Mouse (Mus musculus) limb, embryonic 14.5 days (tissue): ENCODE results near the gene Phf21b. TPM values are rescaled to one million over a fixed set of nuclear protein-coding genes. Genes with fewer than 3 reads are reported as not detected.
"Not testable (repeated sequence)": the region's sequence is repeated elsewhere in the genome, so short reads cannot be mapped to it uniquely, and the experiment has no call there.

Source experiments
- ATAC-seq: fragments of 200-750 bp; cut with Nextera tagmentation; 2 replicates; pipeline ENCODE4 v1.8.0; 2017; ENCODE audit warnings: low read depth, moderate number of reproducible peaks, moderate TSS enrichment; ENCODE audit not compliant: low FRiP score
- DNase-seq: peaks from one replicate; pipeline ENCODE4 v3.0.0-alpha.2; 2015; ENCODE audit warnings: low spot score
- H3K27ac ChIP-seq: fragments of 300-500 bp; sonication (generic); replicated peaks from 2 replicates; pipeline ENCODE4 v1.5.1; 2014; ENCODE audit warnings: low read depth, mild to moderate bottlenecking, low read length, moderate library complexity, mixed read lengths
- H3K27me3 ChIP-seq: fragments of 300-500 bp; sonication (generic); 2 replicates; pipeline ENCODE4 v1.6.1; 2014; ENCODE audit warnings: low read length, mixed read lengths; ENCODE audit not compliant: control insufficient read depth, insufficient read depth
- H3K36me3 ChIP-seq: fragments of 300-500 bp; sonication (generic); 2 replicates; pipeline ENCODE4 v1.6.1; 2014; ENCODE audit warnings: mild to moderate bottlenecking, low read length, moderate library complexity, mixed read lengths; ENCODE audit not compliant: control insufficient read depth, insufficient read depth
- H3K4me1 ChIP-seq: fragments of 300-500 bp; sonication (generic); 2 replicates; pipeline ENCODE4 v1.6.1; 2014; ENCODE audit warnings: antibody characterized with exemption, low read length, mixed read lengths; ENCODE audit not compliant: control insufficient read depth, insufficient read depth
- H3K4me2 ChIP-seq: fragments of 300-500 bp; sonication (generic); replicated peaks from 2 replicates; pipeline ENCODE4 v1.6.1; 2014; ENCODE audit warnings: low read depth, mild to moderate bottlenecking, low read length, moderate library complexity; ENCODE audit not compliant: severe bottlenecking
- H3K4me3 ChIP-seq: fragments of 300-500 bp; sonication (generic); replicated peaks from 2 replicates; pipeline ENCODE4 v1.5.1; 2014; ENCODE audit warnings: low read length
- H3K9ac ChIP-seq: fragments of 300-500 bp; sonication (generic); 2 replicates; pipeline ENCODE4 v1.6.1; 2014; ENCODE audit warnings: mild to moderate bottlenecking, low read depth, low read length, moderate library complexity; ENCODE audit not compliant: severe bottlenecking
- H3K9me3 ChIP-seq: fragments of 300-500 bp; sonication (generic); 2 replicates; pipeline ENCODE4 v1.6.1; 2016; ENCODE audit warnings: low read length; ENCODE audit not compliant: control insufficient read depth
- POLR2A ChIP-seq: fragments of 200-500 bp; IDR thresholded peaks from 2 replicates; pipeline ENCODE4 v1.8.0; 2012; ENCODE audit warnings: inconsistent platforms, mild to moderate bottlenecking, moderate library complexity, borderline replicate concordance; ENCODE audit not compliant: insufficient read depth, insufficient read length; ENCODE audit errors: extremely low read depth
- WGBS: fragments of 180-500 bp; shearing (Covaris S2); extraction: QIAGEN DNeasy Blood & Tissue Kit; methylation state at CpG from one replicate; pipeline ENCODE4 v1.1.7; 2014; 5-methylcytosine and 5-hydroxymethylcytosine counted together
- polyA plus RNA-seq, 2 experiments: library from polyadenylated mRNA; depleted of rRNA in 1 of 2; stranded (reverse) in 1 of 2; unstranded in 1 of 2; fragments of >200 nt; fragmentation: Nextera tagmentation in 1 of 2; extraction: Ambion mirVana in 1 of 2; gene quantifications; 2 replicates each; pipeline versions ENCODE4 v1.2.1 to v1.2.3; 2012 to 2014

The Phf21b gene
- polyA plus RNA-seq (2012; rRNA removed): 6.9 and 10.0 TPM in 2 replicates
- 0.43 and 0.68 TPM in 2 replicates for polyA plus RNA-seq (2014; fragmentation: Nextera tagmentation; extraction: Ambion mirVana)

GRCm38 (mm10) chr15:84856006-84856995 lies at the start of gene Phf21b:
TSS of gene Phf21b (minus strand) at chr15:84856049.
- no peak for TF ChIP-seq POLR2A
- peaks cover 27% of the 10 kb centered on the region for H3K4me1 ChIP-seq
- H3K4me2 ChIP-seq: peak within 1 kb of the TSS; percentile 99
- peak within 1 kb of the TSS; percentile 69 for H3K4me3 ChIP-seq
- ATAC-seq: peak; percentile 84
- peak within 1 kb of the TSS; percentile 84 for H3K27ac ChIP-seq
- WGBS: under 1% methylated on average over 52 of the region's 76 CpGs
- H3K27me3 ChIP-seq: peaks cover 5% of the 10 kb centered on the region
- no peaks in the 10 kb centered on the region for H3K36me3 ChIP-seq
- DNase-seq: peak; percentile 86
- no peaks in the 10 kb centered on the region for H3K9me3 ChIP-seq
- H3K9ac ChIP-seq: peak within 1 kb of the TSS; percentile 72

- H3K27me3 ChIP-seq: no peaks in the 10 kb centered on the region
- H3K4me3 ChIP-seq: no peak overlapping the region
- no peak overlapping the region for H3K4me2 ChIP-seq
- H3K4me1 ChIP-seq: no peaks in the 10 kb centered on the region; the same call in 1 of the 2 replicates
- H3K9ac ChIP-seq: no peak overlapping the region
- no peaks in the 10 kb centered on the region for H3K36me3 ChIP-seq
- no peaks in the 10 kb centered on the region for H3K9me3 ChIP-seq
- DNase-seq (no peak), ATAC-seq (no peak)
- no peak for TF ChIP-seq POLR2A
- H3K27ac ChIP-seq: no peak overlapping the region
- 78% methylated on average over 7 of the region's 7 CpGs for WGBS
Observed at GRCm38 (mm10) chr15:84903843-84904385, 48.1 kb upstream of the Phf21b start.

- TF ChIP-seq POLR2A: no peak
- ATAC-seq (peak; percentile 62; the same call in 1 of the 2 replicates), DNase-seq (peak; percentile 56)
- Histone ChIP-seq H3K4me3 (no peak overlapping the region), H3K9me3 (no peaks in the 10 kb centered on the region), H3K27ac (no peak overlapping the region), H3K4me2 (0 out of 2 replicates have a peak overlapping the region, but pooled peaks have one; percentile 5), H3K27me3 (no peaks in the 10 kb centered on the region), H3K9ac (no peak overlapping the region), H3K4me1 (peaks cover 10% of the 10 kb centered on the region), H3K36me3 (no peaks in the 10 kb centered on the region)
- 22% methylated on average over 7 of the region's 7 CpGs for WGBS
Observed at GRCm38 (mm10) chr15:84898077-84898476, 42.2 kb upstream of the Phf21b start.

- Histone ChIP-seq H3K9ac (no peak overlapping the region), H3K36me3 (no peaks in the 10 kb centered on the region), H3K4me2 (no peak overlapping the region), H3K27ac (no peak overlapping the region), H3K4me1 (peaks cover 10% of the 10 kb centered on the region), H3K4me3 (no peak overlapping the region), H3K27me3 (no peaks in the 10 kb centered on the region), H3K9me3 (no peaks in the 10 kb centered on the region)
- DNase-seq (no peak), ATAC-seq (no peak)
- WGBS: 53% methylated on average over 1 of the region's 1 CpGs
- no peak for TF ChIP-seq POLR2A
Observed at GRCm38 (mm10) chr15:84896664-84897063, 40.8 kb upstream of the Phf21b start.

- DNase-seq, H3K4me3 ChIP-seq, H3K27ac ChIP-seq, H3K27me3 ChIP-seq, ATAC-seq, H3K4me2 ChIP-seq, H3K9me3 ChIP-seq, H3K9ac ChIP-seq, H3K36me3 ChIP-seq: not testable (repeated sequence)
- WGBS: 60% methylated on average over 10 of the region's 10 CpGs
- H3K4me1 ChIP-seq: peaks cover 10% of the 10 kb centered on the region
Observed at GRCm38 (mm10) chr15:84896216-84896615, 40.4 kb upstream of the Phf21b start.
